Mouse (Mus musculus) intestine, postnatal 0 days (tissue): ENCODE results near the gene Hccs. TPM values are rescaled to one million over a fixed set of nuclear protein-coding genes. Genes with fewer than 3 reads are reported as not detected.

Experiments
- ATAC-seq: fragments of 200-750 bp; cut with Nextera tagmentation; 2 replicates; pipeline ENCODE4 v1.8.0; 2017; ENCODE audit warnings: mild to moderate bottlenecking, moderate TSS enrichment, moderate library complexity
- H3K27ac ChIP-seq: fragments of 300-500 bp; sonication (generic); 2 replicates; pipeline ENCODE4 v1.5.1; 2014; ENCODE audit warnings: mild to moderate bottlenecking, low read depth, low read length, moderate library complexity
- H3K27me3 ChIP-seq: fragments of 300-500 bp; sonication (generic); replicated peaks from 2 replicates; pipeline ENCODE4 v1.6.1; 2014; ENCODE audit warnings: low read length, mixed read lengths; ENCODE audit not compliant: control insufficient read depth, insufficient read depth
- H3K36me3 ChIP-seq: fragments of 300-500 bp; sonication (generic); 2 replicates; pipeline ENCODE4 v1.6.1; 2014; ENCODE audit warnings: mild to moderate bottlenecking, moderate library complexity; ENCODE audit not compliant: control insufficient read depth, insufficient read depth
- H3K4me1 ChIP-seq: fragments of 300-500 bp; sonication (generic); replicated peaks from 2 replicates; pipeline ENCODE4 v1.6.1; 2014; ENCODE audit warnings: antibody characterized with exemption, low read length, mixed read lengths; ENCODE audit not compliant: control insufficient read depth, insufficient read depth
- H3K4me2 ChIP-seq: fragments of 300-500 bp; sonication (generic); replicated peaks from 2 replicates; pipeline ENCODE4 v1.6.1; 2014; ENCODE audit warnings: low read depth, mild to moderate bottlenecking, moderate library complexity
- H3K4me3 ChIP-seq: fragments of 300-500 bp; sonication (generic); 2 replicates; pipeline ENCODE4 v1.5.1; 2014; ENCODE audit warnings: low read depth, low read length
- H3K9ac ChIP-seq: fragments of 300-500 bp; sonication (generic); 2 replicates; pipeline ENCODE4 v1.6.1; 2014; ENCODE audit warnings: mild to moderate bottlenecking, low read depth, low read length
- H3K9me3 ChIP-seq: fragments of 300-500 bp; sonication (generic); 2 replicates; pipeline ENCODE4 v1.6.1; 2016; ENCODE audit warnings: mixed run types; ENCODE audit not compliant: control insufficient read depth
- CTCF ChIP-seq: sonication (generic); IDR thresholded peaks from 2 replicates; pipeline ENCODE4 v1.5.1; 2016; ENCODE audit warnings: low read depth, mild to moderate bottlenecking, control low read depth, antibody characterized with exemption, moderate library complexity
- WGBS: fragments of 180-500 bp; shearing (Covaris S2); extraction: QIAGEN DNeasy Blood & Tissue Kit; methylation state at CpG from one replicate; pipeline ENCODE4 v1.1.7; 2014; 5-methylcytosine and 5-hydroxymethylcytosine counted together
- polyA plus RNA-seq: library from polyadenylated mRNA; unstranded; fragments of >200 nt; fragmentation: Nextera tagmentation; extraction: Ambion mirVana; gene quantifications from 2 replicates; pipeline ENCODE4 v1.2.1, GENCODE M21; 2015

The Hccs gene
- polyA plus RNA-seq, 1 experiment from 2014 or later, result 37.0 TPM

- H3K27me3 ChIP-seq, result no peaks in the 10 kb centered on the region
- no peaks in the 10 kb centered on the region for H3K36me3 ChIP-seq
- no peaks in the 10 kb centered on the region for H3K9me3 ChIP-seq
- WGBS, result 38% methylated on average over 3 of the region's 3 CpGs
- peak; percentile 90 for ATAC-seq
- no peak overlapping the region for H3K4me3 ChIP-seq
- no peak overlapping the region for H3K9ac ChIP-seq
- no peaks in the 10 kb centered on the region for H3K4me1 ChIP-seq
- no peak overlapping the region for H3K4me2 ChIP-seq
- no peak for TF ChIP-seq CTCF
- H3K27ac ChIP-seq, result no peak overlapping the region
Observed at GRCm38 (mm10) chrX:169210019-169210418, 110.2 kb downstream of the Hccs start.

Other genes with a start within 250 kb of the Hccs start
- not detected in 2 replicates for gene Amelx, start 133.2 kb downstream of the Hccs start, polyA plus RNA-seq